Mouse (Mus musculus) layer of hippocampus, adult 9-10 months (tissue): ENCODE measurements at regions not wholly inside any gene's neighbourhood (a gene's known extent, or its start where the extent isn't known, plus 50 kb on each side); places are given as distances from the start of the nearest gene placed in this dataset.

Experiments
- DNase-seq: peaks from one replicate; pipeline ENCODE4 v3.0.0; 2022; ENCODE audit warnings: low spot score

DNA sequence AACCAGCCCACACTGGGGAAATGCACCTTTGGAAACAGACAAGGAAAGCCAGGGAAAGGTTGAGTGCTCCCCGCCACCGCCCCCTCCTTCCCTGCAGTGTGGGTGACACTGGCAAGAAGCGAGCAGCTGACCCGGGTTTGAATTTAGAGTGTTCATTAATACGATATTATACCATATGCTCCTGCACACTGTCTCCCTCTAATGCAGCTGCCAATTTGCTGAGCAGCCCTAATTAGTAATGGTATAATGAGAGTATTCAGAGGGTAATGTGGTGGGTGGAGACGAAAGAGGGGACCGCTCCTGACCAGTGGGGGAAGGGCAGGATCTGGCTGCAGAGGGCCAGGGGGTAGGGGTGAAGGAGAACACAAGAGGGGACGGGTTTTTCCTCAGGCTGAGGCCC lies 111.9 kb upstream of the Lhx1 start:
- no peak for DNase-seq

DNA sequence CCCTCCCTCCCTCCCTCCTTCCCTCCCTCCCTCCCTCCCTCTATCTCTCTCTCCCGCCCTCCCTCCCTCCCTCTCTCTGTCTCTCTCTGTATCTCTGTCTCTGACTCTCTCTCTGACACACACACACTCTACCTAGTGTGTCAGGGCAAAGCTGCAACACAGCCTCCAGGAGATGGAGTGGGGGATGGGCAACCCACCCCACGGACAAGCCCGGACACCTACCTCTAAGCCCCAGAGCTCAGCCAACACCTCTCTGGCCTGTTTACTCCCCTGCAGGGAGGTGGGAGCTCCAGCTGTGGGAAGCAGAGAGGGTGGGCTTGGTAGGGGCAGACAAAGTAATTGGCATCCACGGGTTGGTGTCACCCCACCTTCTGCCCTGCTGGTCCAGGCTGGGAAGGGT lies 109.7 kb upstream of the Lhx1 start:
- DNase-seq: no peak

DNA sequence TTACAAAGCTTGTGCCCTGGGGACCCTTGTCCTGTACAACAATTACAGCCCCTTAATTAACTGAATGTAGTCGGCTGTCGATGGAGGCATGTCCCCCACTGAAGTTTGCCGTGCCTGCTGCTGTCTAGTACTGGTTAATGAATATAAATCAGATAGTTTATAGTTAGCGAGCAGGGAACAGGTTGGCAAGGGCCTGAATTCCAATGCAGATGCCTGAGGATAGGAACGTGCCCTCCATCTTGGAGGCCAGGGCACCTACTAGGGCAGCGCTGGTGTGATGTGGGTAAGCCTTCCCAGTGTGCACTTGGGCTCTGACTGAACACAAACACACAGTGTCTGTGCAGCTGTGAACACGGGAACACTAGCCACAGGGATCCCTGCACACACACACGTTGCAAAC lies 108.0 kb upstream of the Lhx1 start:
- DNase-seq: no peak

DNA sequence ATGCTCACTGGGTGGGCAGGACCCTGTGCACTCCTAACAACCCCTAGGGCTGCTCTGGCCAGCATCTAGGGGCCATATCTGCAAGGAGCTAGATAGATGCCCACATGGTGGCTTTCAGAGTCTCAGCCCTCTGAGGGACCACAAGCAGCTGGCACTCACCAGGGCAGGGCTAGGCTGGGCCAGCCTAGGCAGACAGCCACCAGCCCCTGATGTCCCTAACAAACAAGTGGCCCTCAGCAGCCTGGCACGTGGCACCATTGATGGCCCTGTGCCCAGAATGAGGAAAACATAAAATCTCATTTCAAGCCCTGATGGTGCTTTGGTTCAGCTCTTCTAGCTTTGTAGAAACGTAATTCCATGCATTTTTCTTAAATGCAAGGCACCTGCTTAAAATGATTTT lies 102.8 kb upstream of the Lhx1 start:
- no peak for DNase-seq

DNA sequence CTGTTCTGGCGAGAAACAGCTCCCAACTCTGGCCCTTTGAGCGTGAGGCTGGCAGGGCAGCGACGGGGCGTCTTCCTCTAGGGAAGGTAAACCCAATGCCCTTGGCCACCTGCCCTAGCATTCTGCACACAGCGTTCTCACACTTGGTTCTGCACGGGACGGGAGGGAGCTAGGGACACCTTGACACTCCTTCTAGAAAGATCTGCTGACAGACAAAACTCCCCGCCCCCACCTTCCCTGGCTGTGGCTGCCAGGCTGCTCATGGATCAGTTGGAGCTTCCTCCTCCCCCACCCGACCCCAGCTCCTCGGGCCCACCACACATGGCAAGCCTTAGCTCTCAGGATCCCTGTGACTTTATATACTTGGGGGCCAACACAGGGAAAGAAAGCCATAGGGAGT lies 102.3 kb upstream of the Lhx1 start:
- no peak for DNase-seq

DNA sequence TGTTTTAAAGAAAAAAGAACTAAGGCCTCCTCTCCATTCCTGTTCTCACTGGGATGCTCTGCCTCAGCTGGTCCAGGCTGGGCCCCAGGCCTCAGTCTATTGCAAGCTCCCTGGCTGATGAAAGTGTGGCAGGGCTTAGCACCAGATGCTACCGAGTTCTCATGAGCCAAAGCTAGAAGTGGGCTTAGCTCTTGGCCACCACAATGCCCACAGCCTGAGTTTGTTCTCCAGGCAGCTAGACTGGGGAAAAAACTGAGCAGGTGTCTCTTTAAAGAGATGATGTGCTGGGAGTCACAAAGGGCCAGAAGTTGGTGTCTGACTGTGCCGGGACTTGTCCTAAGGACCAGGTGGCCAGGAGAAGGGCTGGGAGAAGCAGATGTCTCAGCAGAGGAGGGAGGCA lies 101.9 kb upstream of the Lhx1 start:
- DNase-seq: no peak

DNA sequence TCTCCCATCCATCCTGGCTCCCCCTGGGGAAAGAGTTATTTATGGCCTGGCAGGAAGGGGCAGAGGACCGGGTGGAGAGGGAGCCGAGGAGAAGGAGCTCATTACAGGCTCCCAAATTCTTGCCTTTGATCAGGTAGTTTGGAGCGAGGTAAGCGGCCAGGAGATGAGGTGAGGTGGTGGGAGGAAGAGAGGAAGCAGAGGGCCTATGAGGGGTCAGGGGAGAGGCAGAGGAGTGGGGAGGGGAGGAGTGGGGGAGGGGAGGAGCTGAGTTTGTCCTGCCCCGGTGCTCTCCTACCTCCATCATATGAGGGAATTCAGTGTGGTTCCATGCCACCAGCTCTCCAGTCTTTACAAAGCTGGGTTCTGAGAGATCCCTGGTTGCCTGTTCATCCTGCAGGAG lies 98.8 kb upstream of the Lhx1 start:
- DNase-seq: no peak

DNA sequence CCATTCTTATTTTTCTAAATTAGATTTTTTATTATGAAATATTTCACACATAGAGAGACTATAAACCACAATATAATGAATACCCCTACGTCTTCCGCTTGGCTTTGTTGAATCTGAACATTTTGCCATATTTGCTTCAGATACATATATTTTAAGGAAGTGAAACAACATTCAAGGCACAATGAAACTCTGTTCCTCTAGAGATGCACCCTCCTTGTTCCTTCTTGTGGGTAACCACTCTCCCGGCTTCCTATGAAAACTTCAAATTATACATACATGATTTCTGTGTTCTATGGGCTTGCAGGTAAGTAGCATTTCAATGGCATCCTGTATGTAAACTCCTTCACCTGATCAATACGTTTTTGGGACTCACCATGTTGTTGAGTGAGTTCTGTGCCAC lies 94.4 kb upstream of the Lhx1 start:
- DNase-seq: no peak

DNA sequence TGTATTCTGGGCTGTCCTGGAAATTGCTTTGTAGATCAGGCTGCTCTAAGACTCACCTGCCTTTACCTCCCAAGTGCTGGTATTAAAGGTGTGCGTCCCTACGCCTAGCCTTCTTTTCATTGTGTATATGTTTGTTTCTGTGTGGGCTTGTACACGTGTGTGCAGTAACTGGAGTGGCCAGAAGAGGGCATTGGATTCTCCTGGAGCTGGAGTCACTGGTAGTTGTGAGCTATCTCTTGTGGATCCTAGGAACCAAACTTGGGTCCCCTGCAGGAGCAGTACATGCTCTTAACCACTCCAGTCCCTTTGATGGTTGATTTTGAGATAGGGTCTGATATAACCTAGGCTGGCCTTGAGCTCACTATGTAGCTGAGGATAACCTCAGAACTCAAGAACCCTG lies 93.2 kb upstream of the Lhx1 start:
- DNase-seq: no peak

DNA sequence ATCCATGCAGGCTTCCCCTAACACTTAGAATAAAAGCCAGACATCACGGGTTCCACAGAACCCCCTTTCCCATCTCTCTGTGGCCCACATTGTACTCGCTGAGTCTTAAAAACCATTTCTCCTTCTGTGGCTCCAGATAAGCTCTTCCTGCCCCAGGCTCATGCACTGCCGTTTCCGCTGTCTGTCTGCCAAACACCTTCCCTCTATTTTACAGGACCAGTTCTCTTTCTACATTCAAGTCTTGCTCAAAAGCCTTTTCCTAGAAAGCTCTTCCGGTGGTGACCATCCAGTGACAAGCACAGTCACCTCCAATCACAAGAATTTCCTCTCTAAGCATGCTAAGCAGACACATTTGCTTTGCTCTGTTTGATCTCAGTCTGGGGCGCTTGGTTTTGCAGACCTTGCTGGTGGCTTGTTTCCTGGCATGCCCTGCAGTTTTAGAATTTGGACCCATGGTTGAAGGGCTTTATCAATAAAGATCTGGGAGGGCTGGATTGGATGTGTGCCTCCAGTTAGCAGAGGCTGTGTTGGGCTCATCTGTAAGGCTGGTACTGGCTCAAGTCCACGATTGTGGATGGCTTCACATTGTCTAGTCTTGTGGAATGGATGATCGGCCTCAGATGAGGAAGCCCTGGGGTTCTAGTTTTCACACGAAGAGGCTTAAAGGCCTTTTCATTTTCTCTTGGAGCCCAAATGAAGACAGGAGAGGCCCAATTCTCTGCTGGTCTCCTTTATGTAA lies 87.8 kb upstream of the Lhx1 start:
- no peak for DNase-seq

DNA sequence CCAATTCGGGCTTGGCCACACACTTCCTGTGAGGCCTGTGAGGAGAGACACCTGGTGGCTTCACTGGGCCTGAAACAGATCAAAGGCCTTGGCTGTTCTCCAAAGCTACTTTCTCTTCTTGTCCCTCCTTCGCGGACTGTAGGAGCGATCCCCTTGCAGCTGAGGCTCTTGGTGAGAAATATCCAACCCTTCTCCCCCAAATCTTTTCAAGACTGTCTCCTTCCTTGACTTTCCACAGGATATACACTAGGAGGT lies 86.2 kb upstream of the Lhx1 start:
- no peak for DNase-seq

DNA sequence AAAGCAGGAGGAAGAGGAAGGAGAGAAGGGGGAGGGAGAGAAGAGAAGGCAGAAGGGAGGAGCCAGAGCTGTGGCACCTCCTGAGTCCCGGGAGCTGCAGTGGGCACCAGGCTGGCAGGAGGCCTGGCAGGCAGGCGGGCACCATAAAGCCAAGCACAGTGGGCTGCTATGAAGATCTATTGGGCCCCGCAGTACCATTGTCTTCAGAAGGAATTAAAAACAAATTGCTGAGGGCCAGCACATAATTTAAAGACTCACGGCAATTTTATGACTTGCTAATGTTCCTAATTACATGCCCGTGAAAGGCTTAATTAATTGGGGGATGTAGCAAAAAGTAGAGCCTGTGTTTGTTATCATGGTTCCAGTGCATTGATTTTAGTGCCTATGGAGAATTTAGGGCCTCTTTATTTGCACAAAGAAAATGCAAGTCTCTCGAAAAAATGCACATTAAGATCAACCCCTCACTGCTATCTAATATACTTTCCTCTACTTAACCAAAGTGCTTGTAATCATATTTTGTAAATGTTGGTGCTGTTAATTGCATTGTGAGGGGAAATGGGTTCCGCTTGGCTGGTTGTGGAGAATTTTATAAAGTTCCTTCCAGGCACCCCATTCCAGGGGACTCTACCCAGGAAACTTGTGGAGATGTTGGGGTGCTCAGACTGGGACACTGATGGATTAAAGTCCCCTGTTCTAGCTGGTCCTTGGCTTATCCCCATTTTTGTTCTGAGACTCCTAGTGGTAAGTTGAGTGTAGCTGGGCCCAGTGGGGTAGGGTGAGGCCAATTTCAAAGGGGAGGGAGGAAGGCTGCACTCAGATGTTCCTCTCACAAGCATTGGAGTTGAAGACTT lies 85.7 kb upstream of the Lhx1 start:
- no peak for DNase-seq

DNA sequence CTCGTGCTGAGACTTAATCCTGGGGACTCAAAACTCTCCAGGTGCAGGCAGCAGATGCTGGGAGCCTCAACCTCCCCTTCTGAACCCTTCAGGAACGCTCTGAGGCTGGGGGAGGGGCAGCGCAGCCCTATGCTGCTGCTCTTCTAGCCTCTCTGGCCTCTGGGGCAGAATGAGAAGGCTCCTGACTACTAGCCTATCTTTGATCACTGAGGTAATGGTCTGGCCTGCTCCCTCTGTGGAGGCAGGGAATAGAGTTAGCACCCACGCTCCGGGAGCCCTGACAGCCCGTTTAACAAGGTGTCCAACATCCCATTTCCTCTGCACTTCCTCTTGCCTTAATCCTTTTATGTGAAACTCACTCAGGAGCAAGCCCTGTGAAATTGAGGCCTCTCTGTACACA lies 79.4 kb upstream of the Lhx1 start:
- no peak for DNase-seq

DNA sequence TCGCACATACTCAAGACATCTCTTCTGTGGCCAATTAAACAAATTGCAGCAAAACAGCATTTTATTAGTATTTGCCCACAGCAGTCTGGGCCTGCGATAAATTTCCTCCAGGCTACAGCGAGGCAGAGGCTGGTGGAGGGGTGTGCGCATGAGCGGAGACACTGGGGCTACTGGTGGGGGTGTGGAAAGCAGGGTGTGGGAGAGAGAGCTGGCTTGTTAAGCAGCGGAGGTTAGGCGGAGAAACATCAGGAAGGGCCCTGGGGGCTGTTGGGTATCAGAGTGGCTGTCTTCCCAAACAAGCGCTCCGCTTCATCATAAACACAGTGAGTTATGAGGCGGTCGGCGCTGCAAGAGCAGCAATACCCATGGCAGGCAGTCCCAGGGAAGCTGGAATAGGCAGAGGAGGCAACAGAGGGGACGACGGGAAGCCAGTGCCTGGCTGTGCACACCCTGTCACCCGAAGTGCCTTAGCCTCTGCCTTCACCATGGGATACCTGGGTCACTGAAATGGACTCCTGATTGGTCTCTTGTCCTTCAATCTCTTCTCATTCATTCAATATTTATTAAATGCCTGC lies 74.0 kb upstream of the Lhx1 start:
- no peak for DNase-seq

DNA sequence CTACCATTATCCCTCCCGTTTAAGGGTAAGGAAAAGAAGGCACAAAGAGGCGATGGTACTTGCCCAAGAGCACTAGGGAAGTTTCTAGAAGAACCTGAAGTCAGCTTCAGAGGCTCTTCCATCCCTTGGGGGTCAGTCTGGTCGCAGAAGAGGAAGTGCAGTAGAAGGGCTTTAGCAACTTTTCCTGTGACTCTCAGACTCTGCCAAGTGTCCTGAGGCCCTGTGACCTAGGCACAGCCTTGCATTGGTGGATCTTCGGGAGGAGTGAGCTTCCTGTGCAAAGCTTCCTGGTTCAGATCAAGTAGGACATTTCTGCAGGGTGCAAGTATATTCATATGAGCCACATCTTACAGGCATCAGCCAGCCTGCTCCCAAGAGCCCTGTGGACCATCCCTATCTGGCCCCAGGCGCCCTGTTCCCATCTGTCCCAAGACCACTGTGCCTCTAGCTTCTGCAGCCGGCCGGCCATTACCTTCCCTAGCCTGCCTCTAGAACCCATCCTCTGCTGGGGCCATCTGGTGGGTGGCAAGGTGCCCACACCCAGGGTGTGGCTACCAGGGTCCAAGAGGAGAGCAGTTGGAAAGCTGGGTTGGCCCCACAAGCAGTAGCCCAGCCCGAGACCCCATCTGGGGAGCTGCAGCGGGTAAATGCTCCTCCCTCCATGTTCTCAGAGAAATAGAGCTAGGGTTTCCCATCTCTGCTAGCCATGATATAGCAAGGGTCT lies 72.4 kb upstream of the Lhx1 start:
- no peak for DNase-seq

DNA sequence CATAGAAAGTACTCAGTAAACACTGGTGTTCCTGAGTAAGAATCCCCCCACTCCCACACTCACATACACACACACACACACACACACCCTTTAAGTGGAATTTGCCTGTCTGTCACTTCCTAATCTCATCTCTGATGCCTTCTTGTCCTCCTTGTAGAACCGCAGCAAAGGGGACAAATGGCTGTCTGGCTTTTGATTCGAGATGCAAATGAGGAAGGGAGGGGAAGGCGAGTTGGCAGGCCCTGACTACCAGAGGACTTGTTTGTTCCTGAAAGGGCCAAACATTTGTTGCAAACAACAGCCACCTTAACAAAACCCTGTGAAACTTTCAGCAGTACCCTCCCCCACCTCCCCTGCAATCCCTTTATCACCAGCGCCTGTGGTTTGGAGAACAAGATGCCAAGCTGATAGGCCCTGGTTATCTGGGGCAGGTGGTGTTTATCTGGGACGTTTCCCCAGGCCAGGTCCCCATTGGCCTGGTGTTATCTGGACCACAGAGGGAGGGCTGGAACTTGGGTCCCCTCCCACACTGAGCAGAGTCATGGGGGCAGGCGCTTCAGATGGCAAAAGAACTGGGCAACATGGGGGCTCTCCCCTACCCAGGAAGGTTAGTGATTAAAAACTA lies 67.5 kb upstream of the Lhx1 start:
- no peak for DNase-seq

DNA sequence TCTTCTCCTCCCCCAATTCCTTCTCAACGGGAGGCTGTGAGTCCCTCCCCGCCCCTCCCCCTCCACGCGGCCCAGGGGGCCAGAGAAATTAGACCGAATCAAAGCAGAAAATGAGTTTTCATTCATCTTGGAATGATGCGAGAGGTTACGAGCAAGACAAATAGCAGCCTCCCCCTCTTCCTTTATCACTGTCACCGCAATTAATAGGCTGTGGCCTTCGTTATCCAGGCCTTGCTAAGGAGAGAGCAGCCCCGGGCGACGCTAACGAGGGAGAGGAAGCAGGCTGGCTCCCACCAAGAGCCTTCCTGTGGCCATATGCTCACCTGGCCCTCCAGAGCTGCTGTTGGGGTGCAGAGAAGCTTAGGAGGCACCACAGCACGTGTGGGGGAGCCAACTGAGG lies 61.8 kb upstream of the Lhx1 start:
- no peak for DNase-seq

DNA sequence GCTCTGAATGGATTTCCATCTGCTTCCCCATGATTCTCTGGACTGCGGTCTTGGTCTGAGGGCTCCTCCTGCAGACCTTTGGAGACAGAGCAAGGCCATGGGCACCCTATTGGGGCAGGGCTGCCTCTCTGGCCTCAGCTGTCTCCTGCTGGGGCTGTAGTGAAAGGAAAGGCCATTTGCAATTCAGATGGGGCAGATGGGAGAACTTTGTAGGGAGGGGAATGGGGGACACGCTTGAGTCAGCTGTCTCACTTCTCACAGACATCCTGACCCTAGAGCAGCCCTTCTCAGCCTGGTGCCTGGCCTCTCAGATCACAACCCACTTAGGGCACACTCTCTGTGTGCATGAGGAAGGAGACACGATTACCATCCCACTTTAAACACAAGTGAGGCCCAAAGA lies 60.3 kb upstream of the Lhx1 start:
- DNase-seq: no peak

DNA sequence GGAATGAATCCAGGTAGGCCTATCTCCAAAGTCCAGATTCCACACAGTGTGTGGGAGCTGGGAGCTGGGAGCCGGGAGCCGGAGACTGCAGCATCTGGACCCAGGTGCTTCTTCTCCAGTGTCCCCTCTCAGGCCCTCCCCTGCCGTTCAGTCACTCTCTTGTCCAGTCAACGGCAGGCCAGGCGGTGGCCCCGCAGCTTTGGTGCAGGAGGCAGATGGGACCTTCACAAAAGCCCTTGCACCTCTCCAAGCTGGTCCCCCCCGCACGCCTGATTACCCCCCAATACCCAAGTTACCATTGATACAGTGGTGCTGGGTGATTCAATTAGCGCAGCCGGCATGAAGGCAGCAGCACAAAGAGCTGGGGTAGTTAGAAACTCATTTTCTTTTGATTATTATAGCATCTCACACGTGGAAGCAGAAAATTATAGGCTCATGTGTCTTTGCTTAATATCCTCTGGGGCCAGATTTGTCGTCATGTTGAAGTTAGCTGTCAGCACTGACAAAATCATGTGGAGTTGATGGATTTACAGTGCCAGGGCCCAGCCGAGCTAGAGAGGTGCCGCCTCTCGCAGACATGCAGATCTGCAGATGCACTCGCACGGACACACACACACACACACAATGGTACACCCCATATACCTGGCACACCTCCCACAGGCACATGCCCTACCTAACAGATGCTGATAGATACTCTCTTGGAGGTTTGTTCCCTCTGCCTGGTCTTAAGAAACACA lies 53.6 kb upstream of the Lhx1 start:
- DNase-seq: no peak
